Mouse (Mus musculus) ES-Bruce4 (cell line): ENCODE results near the gene Stoml2. TPM values are rescaled to one million over a fixed set of nuclear protein-coding genes. Genes with fewer than 3 reads are reported as not detected.
A peak's percentile ranks its signal among the peaks of the same experiment; 100 is the strongest.

Experiments used
- H3K27ac ChIP-seq: 2 replicates; pipeline ENCODE4 v1.5.1; 2012; ENCODE audit warnings: low read length, inconsistent platforms; ENCODE audit not compliant: insufficient read depth
- H3K27me3 ChIP-seq: 2 replicates; pipeline ENCODE4 v1.6.1; 2012; ENCODE audit warnings: mild to moderate bottlenecking, low read length, inconsistent platforms; ENCODE audit not compliant: control insufficient read depth, poor library complexity, insufficient read depth, severe bottlenecking
- H3K36me3 ChIP-seq: 2 replicates; pipeline ENCODE4 v1.6.1; 2012; ENCODE audit warnings: inconsistent platforms, mild to moderate bottlenecking, low read length, moderate library complexity; ENCODE audit not compliant: control insufficient read depth, poor library complexity, insufficient read depth, severe bottlenecking
- H3K4me1 ChIP-seq: one replicate; pipeline ENCODE4 v1.8.1; 2011; ENCODE audit warnings: low read length; ENCODE audit not compliant: control insufficient read depth, insufficient read depth
- H3K4me3 ChIP-seq: 2 replicates; pipeline ENCODE4 v1.5.1; 2011; ENCODE audit warnings: low read depth, mild to moderate bottlenecking, low read length
- H3K9ac ChIP-seq: 2 replicates; pipeline ENCODE4 v1.6.1; 2012; ENCODE audit warnings: low read depth, mild to moderate bottlenecking, inconsistent platforms; ENCODE audit not compliant: poor library complexity, severe bottlenecking
- H3K9me3 ChIP-seq: replicated peaks from 2 replicates; pipeline ENCODE4 v1.6.1; 2012; ENCODE audit warnings: mild to moderate bottlenecking, low read length, inconsistent platforms; ENCODE audit not compliant: control insufficient read depth, poor library complexity, insufficient read depth, severe bottlenecking
- CTCF ChIP-seq: IDR thresholded peaks from one replicate; pipeline ENCODE4 v1.8.1; 2011; ENCODE audit warnings: low read depth, low read length
- EP300 ChIP-seq: IDR thresholded peaks from 2 replicates; pipeline ENCODE4 v1.6.1; 2011; ENCODE audit warnings: low read depth, low read length; ENCODE audit not compliant: insufficient read depth
- POLR2A ChIP-seq: IDR thresholded peaks from one replicate; pipeline ENCODE4 v1.8.1; 2011; ENCODE audit warnings: low read length; ENCODE audit not compliant: insufficient read depth
- polyA plus RNA-seq: library from polyadenylated mRNA; stranded (reverse); fragments of >200 nt; gene quantifications from 2 replicates; pipeline ENCODE4 v1.2.4, GENCODE M21; 2011; ENCODE audit warnings: low read depth; ENCODE audit not compliant: missing spikeins, insufficient read depth, insufficient read length

The Stoml2 gene
- polyA plus RNA-seq, 1 experiment = 187 TPM

GRCm38 (mm10) chr4:43019176-43019575 lies 12.3 kb downstream of the Stoml2 start:
- Histone ChIP-seq H3K27me3 (no peaks in the 10 kb centered on the region), H3K4me1 (peaks cover 2% of the 10 kb centered on the region), H3K4me3 (no peak overlapping the region), H3K36me3 (peaks cover 32% of the 10 kb centered on the region), H3K27ac (no peak overlapping the region), H3K9me3 (no peaks in the 10 kb centered on the region), H3K9ac (no peak overlapping the region)
- TF ChIP-seq EP300 (no peak), CTCF (no peak)

GRCm38 (mm10) chr4:43018156-43018555 lies 13.4 kb downstream of the Stoml2 start:
- H3K9me3 ChIP-seq = no peaks in the 10 kb centered on the region
- TF ChIP-seq EP300 (no peak), CTCF (no peak), POLR2A (no peak)
- peaks cover 30% of the 10 kb centered on the region for H3K36me3 ChIP-seq
- H3K4me3 ChIP-seq = no peak overlapping the region
- no peak overlapping the region for H3K27ac ChIP-seq
- H3K27me3 ChIP-seq = no peaks in the 10 kb centered on the region
- no peak overlapping the region for H3K9ac ChIP-seq
- no peaks in the 10 kb centered on the region for H3K4me1 ChIP-seq

- H3K27ac ChIP-seq = no peak overlapping the region
These were observed 19.4 kb downstream of the Stoml2 start for GRCm38 (mm10) chr4:43012091-43012490.

GRCm38 (mm10) chr4:43010161-43011038 lies 21.1 kb downstream of the Stoml2 start, which contains the start of gene Fancg:
TSS of gene Fancg (minus strand) at chr4:43010506.
- peak within 1 kb of the TSS; percentile 60 for H3K27ac ChIP-seq
- peak within 1 kb of the TSS; percentile 62 for H3K9ac ChIP-seq
- peak within 1 kb of the TSS; percentile 90 for H3K4me3 ChIP-seq
- TF ChIP-seq CTCF (no peak), POLR2A (no peak), EP300 (no peak)
- no peaks in the 10 kb centered on the region for H3K9me3 ChIP-seq
- peaks cover 1% of the 10 kb centered on the region for H3K4me1 ChIP-seq
- no peaks in the 10 kb centered on the region for H3K36me3 ChIP-seq
- H3K27me3 ChIP-seq = no peaks in the 10 kb centered on the region

More at GRCm38 (mm10) chr4:43012091-43012490, 19.4 kb downstream of the Stoml2 start:
- TF ChIP-seq CTCF (no peak), EP300 (no peak), POLR2A (no peak)
- H3K27me3 ChIP-seq = no peaks in the 10 kb centered on the region
- 0 out of 2 replicates have a peak, but pooled peaks cover 2% of the 10 kb centered on the region for H3K36me3 ChIP-seq
- H3K9ac ChIP-seq = no peak overlapping the region
- H3K4me3 ChIP-seq = no peak overlapping the region
- H3K9me3 ChIP-seq = no peaks in the 10 kb centered on the region
- peaks cover 1% of the 10 kb centered on the region for H3K4me1 ChIP-seq

- Histone ChIP-seq H3K9ac (no peak overlapping the region), H3K4me3 (no peak overlapping the region)
- TF ChIP-seq POLR2A (no peak), EP300 (no peak), CTCF (peak; percentile 9)
These were observed 25.7 kb downstream of the Stoml2 start for GRCm38 (mm10) chr4:43005765-43006164.

GRCm38 (mm10) chr4:43004951-43005350 lies 26.6 kb downstream of the Stoml2 start:
- H3K4me1 ChIP-seq = peaks cover 1% of the 10 kb centered on the region
- no peak overlapping the region for H3K9ac ChIP-seq
- H3K9me3 ChIP-seq = no peaks in the 10 kb centered on the region

More at GRCm38 (mm10) chr4:43005765-43006164, 25.7 kb downstream of the Stoml2 start:
- Histone ChIP-seq H3K27ac (no peak overlapping the region), H3K4me1 (peaks cover 1% of the 10 kb centered on the region), H3K27me3 (no peaks in the 10 kb centered on the region), H3K9me3 (no peaks in the 10 kb centered on the region), H3K36me3 (no peaks in the 10 kb centered on the region; the same call in 1 of the 2 replicates)

More at GRCm38 (mm10) chr4:43004951-43005350, 26.6 kb downstream of the Stoml2 start:
- no peaks in the 10 kb centered on the region for H3K27me3 ChIP-seq
- H3K27ac ChIP-seq = no peak overlapping the region
- TF ChIP-seq EP300 (no peak), POLR2A (no peak), CTCF (no peak)
- no peak overlapping the region for H3K4me3 ChIP-seq
- H3K36me3 ChIP-seq = no peaks in the 10 kb centered on the region; the same call in 1 of the 2 replicates
